Mouse (Mus musculus): ENCODE measurements at regions not wholly inside any gene's neighbourhood (a gene's known extent, or its start where the extent isn't known, plus 50 kb on each side); places are given as distances from the start of the nearest gene placed in this dataset.
"Not testable (repeated sequence)": the region's sequence is repeated elsewhere in the genome, so short reads cannot be mapped to it uniquely, and the experiment has no call there.

GRCm38 (mm10) chr14:53255962-53256361 is 760.4 kb upstream of the Olfr1507 start:
- not testable (repeated sequence) for H3K36me3 ChIP-seq (ENCODE audit: control insufficient read depth, insufficient read depth, low read length); DNase-seq (ENCODE audit: low read depth in 1 of 2, low spot score in 2 of 2); H3K4me1 ChIP-seq (ENCODE audit: control insufficient read depth, insufficient read depth, insufficient read length); H3K4me3 ChIP-seq (ENCODE audit: extremely low read depth, insufficient read depth, insufficient read length); H3K27ac ChIP-seq (ENCODE audit: insufficient read depth, low read length); H3K27me3 ChIP-seq (ENCODE audit: control insufficient read depth, insufficient read depth, low read length)
- WGBS: 40% methylated on average over 1 of the region's 3 CpGs

DNA sequence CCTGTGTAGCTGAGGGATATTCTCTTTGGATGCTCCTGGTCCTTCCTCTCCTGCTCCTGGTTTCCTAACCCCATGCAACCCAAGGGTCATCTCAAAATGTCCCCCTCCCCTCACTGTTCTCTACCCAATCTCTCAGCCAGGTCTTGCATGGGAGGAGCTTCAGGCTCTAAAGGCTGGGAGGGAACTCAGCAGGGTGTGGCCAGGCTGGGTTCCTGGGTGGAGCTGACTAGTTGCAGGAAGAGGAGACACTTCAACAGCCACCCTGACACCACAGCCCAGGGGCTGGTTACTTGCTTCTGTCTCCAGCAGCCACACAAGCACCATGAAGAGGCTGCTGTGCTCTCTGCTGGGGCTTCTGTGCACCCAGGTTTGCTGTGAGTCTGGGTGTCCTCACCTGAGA is 757.9 kb upstream of the Olfr1507 start:
- not testable (repeated sequence) for DNase-seq (ENCODE audit: low read depth in 1 of 2, low spot score in 2 of 2); H3K36me3 ChIP-seq (ENCODE audit: control insufficient read depth, insufficient read depth, low read length); H3K4me1 ChIP-seq (ENCODE audit: control insufficient read depth, insufficient read depth, insufficient read length); H3K27ac ChIP-seq (ENCODE audit: insufficient read depth, low read length); H3K27me3 ChIP-seq (ENCODE audit: control insufficient read depth, insufficient read depth, low read length); H3K4me3 ChIP-seq (ENCODE audit: extremely low read depth, insufficient read depth, insufficient read length)

DNA sequence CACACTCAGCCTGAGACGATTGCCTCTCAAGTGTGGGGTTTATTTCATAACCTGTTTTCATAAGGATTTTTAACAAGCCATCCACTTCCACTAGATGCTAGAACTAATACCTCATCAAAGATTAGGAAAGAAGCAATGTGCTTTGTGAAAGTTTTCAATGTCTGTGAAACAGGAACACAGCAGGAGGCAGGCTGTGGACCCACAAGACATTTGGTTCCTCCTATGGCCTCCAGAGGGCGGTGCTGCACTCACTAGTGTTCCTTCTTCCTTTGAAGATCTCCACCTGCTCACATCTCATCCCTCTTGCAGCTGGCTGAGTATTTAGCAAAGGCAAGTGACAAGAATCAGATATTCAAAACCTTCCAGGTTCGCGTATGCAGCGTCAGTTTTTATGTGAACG is 735.6 kb upstream of the Olfr1507 start:
- not testable (repeated sequence) for DNase-seq (ENCODE audit: low read depth in 1 of 2, low spot score in 2 of 2); H3K27ac ChIP-seq (ENCODE audit: insufficient read depth, low read length); H3K27me3 ChIP-seq (ENCODE audit: control insufficient read depth, insufficient read depth, low read length); H3K4me3 ChIP-seq (ENCODE audit: extremely low read depth, insufficient read depth, insufficient read length); H3K36me3 ChIP-seq (ENCODE audit: control insufficient read depth, insufficient read depth, low read length); H3K4me1 ChIP-seq (ENCODE audit: control insufficient read depth, insufficient read depth, insufficient read length)
- no CpG with 5 or more reads among the region's 6 CpGs for WGBS

- H3K4me3 ChIP-seq (ENCODE audit: extremely low read depth, insufficient read depth, insufficient read length); DNase-seq (ENCODE audit: low read depth in 1 of 2, low spot score in 2 of 2); H3K27ac ChIP-seq (ENCODE audit: insufficient read depth, low read length); H3K36me3 ChIP-seq (ENCODE audit: control insufficient read depth, insufficient read depth, low read length); H3K27me3 ChIP-seq (ENCODE audit: control insufficient read depth, insufficient read depth, low read length); H3K4me1 ChIP-seq (ENCODE audit: control insufficient read depth, insufficient read depth, insufficient read length): not testable (repeated sequence)
- WGBS: no CpG with 5 or more reads among the region's 1 CpGs
Measured at GRCm38 (mm10) chr14:53224789-53225188, 729.2 kb upstream of the Olfr1507 start.

GRCm38 (mm10) chr14:53210554-53210953 is 715.0 kb upstream of the Olfr1507 start:
- not testable (repeated sequence) for H3K4me1 ChIP-seq (ENCODE audit: control insufficient read depth, insufficient read depth, insufficient read length); H3K4me3 ChIP-seq (ENCODE audit: extremely low read depth, insufficient read depth, insufficient read length); H3K36me3 ChIP-seq (ENCODE audit: control insufficient read depth, insufficient read depth, low read length); H3K27ac ChIP-seq (ENCODE audit: insufficient read depth, low read length); H3K27me3 ChIP-seq (ENCODE audit: control insufficient read depth, insufficient read depth, low read length); DNase-seq (ENCODE audit: low read depth in 1 of 2, low spot score in 2 of 2)
- WGBS: no CpG with 5 or more reads among the region's 3 CpGs

GRCm38 (mm10) chr14:53209258-53209657 is 713.7 kb upstream of the Olfr1507 start:
- not testable (repeated sequence) for H3K4me1 ChIP-seq (ENCODE audit: control insufficient read depth, insufficient read depth, insufficient read length); H3K36me3 ChIP-seq (ENCODE audit: control insufficient read depth, insufficient read depth, low read length); DNase-seq (ENCODE audit: low read depth in 1 of 2, low spot score in 2 of 2); H3K27ac ChIP-seq (ENCODE audit: insufficient read depth, low read length); H3K4me3 ChIP-seq (ENCODE audit: extremely low read depth, insufficient read depth, insufficient read length); H3K27me3 ChIP-seq (ENCODE audit: control insufficient read depth, insufficient read depth, low read length)

GRCm38 (mm10) chr14:53190931-53191330 is 695.4 kb upstream of the Olfr1507 start:
- H3K36me3 ChIP-seq (ENCODE audit: control insufficient read depth, insufficient read depth, low read length); H3K27me3 ChIP-seq (ENCODE audit: control insufficient read depth, insufficient read depth, low read length); H3K4me3 ChIP-seq (ENCODE audit: extremely low read depth, insufficient read depth, insufficient read length); H3K27ac ChIP-seq (ENCODE audit: insufficient read depth, low read length); H3K4me1 ChIP-seq (ENCODE audit: control insufficient read depth, insufficient read depth, insufficient read length); DNase-seq (ENCODE audit: low read depth in 1 of 2, low spot score in 2 of 2): not testable (repeated sequence)
- no CpG with 5 or more reads among the region's 3 CpGs for WGBS

- H3K36me3 ChIP-seq (ENCODE audit: control insufficient read depth, insufficient read depth, low read length); DNase-seq (ENCODE audit: low read depth in 1 of 2, low spot score in 2 of 2); H3K4me3 ChIP-seq (ENCODE audit: extremely low read depth, insufficient read depth, insufficient read length); H3K27ac ChIP-seq (ENCODE audit: insufficient read depth, low read length); H3K4me1 ChIP-seq (ENCODE audit: control insufficient read depth, insufficient read depth, insufficient read length); H3K27me3 ChIP-seq (ENCODE audit: control insufficient read depth, insufficient read depth, low read length): not testable (repeated sequence)
Measured at GRCm38 (mm10) chr14:53174099-53174498, 678.5 kb upstream of the Olfr1507 start.

DNA sequence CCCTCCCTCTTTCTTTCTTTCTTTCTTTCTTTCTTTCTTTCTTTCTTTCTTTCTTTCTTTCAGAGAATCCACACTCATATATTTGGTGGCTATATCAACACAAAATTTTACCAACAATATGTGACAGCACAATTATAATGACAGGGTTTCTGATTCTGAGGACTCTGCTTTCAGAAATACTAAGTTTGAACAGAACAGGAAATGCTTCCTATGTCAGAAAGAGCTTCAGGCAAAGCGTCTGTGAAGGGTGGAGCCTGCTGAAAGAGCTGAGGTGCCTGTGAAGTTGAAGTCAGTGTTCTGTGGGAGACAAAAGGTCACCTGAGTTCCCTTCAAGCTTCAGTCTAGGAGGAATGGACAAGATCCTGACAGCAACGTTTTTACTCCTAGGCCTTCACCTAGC is 670.8 kb upstream of the Olfr1507 start:
- not testable (repeated sequence) for H3K36me3 ChIP-seq (ENCODE audit: control insufficient read depth, insufficient read depth, low read length); DNase-seq (ENCODE audit: low read depth in 1 of 2, low spot score in 2 of 2)

GRCm38 (mm10) chr14:53159012-53159411 is 663.5 kb upstream of the Olfr1507 start:
- not testable (repeated sequence) for H3K4me1 ChIP-seq (ENCODE audit: control insufficient read depth, insufficient read depth, insufficient read length); H3K27ac ChIP-seq (ENCODE audit: insufficient read depth, low read length); H3K4me3 ChIP-seq (ENCODE audit: extremely low read depth, insufficient read depth, insufficient read length); H3K27me3 ChIP-seq (ENCODE audit: control insufficient read depth, insufficient read depth, low read length); H3K36me3 ChIP-seq (ENCODE audit: control insufficient read depth, insufficient read depth, low read length); DNase-seq (ENCODE audit: low read depth in 1 of 2, low spot score in 2 of 2)
- no CpG with 5 or more reads among the region's 2 CpGs for whole genome bisulfite sequencing

More for the DNA sequence above, 670.8 kb upstream of the Olfr1507 start:
- H3K27ac ChIP-seq (ENCODE audit: insufficient read depth, low read length); H3K4me3 ChIP-seq (ENCODE audit: extremely low read depth, insufficient read depth, insufficient read length); H3K4me1 ChIP-seq (ENCODE audit: control insufficient read depth, insufficient read depth, insufficient read length); H3K27me3 ChIP-seq (ENCODE audit: control insufficient read depth, insufficient read depth, low read length): not testable (repeated sequence)
- no CpG with 5 or more reads among the region's 2 CpGs for WGBS

DNA sequence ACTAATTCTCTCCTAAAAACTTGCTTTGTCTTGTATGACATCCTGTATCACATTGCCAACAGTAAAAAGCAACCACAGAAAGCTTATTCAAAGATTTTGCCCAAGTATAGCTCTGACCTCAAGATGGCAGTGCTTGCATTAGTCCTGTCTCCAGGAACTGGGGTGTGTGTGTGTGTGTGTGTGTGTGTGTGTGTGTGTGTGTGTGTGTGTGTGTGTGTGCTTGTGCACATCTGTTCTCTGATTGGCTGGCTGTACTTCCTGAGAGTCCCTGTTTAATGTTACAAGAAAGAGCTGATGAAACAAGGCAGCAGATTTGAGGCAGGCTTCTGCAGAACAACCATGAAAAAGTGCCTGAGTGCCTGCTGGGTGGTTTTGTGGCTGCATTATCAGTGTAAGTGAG is 639.2 kb upstream of the Olfr1507 start:
- H3K4me3 ChIP-seq (ENCODE audit: extremely low read depth, insufficient read depth, insufficient read length); H3K27ac ChIP-seq (ENCODE audit: insufficient read depth, low read length); H3K27me3 ChIP-seq (ENCODE audit: control insufficient read depth, insufficient read depth, low read length); H3K36me3 ChIP-seq (ENCODE audit: control insufficient read depth, insufficient read depth, low read length); H3K4me1 ChIP-seq (ENCODE audit: control insufficient read depth, insufficient read depth, insufficient read length): not testable (repeated sequence)
- peak in 1 of 2 experiments; percentile 15 for DNase-seq (ENCODE audit: low read depth in 1 of 2, low spot score in 2 of 2)

Data from spleen, adult 2 months (tissue).